Mouse (Mus musculus): Measurements from ENCODE around the gene Rps19bp1.

- TF ChIP-seq POLR2A (IDR thresholded peaks at IDR 0.05; ENCODE audit: control insufficient read depth in 1 of 2, insufficient read depth in 1 of 2, low read depth in 1 of 2, low read length in 2 of 2, poor library complexity in 1 of 2) (peak in 1 of 2 experiments; percentile 72; a peak in 3 of 4 replicates), MXI1 (IDR thresholded peaks at IDR 0.05; ENCODE audit: low read depth, low read length) (no peak; the same call in 1 of the 2 replicates), GATA1 (IDR thresholded peaks at IDR 0.05; ENCODE audit: low read depth, low read length) (no peak), POLR2AphosphoS5 (IDR thresholded peaks at IDR 0.05; ENCODE audit: borderline replicate concordance, low read depth, low read length) (no peak), CTCF (IDR thresholded peaks at IDR 0.05 in 2 of 3, conservative IDR thresholded peaks at IDR 0.05 in 1 of 3; ENCODE audit: control insufficient read depth in 1 of 3, insufficient read depth in 1 of 3, low read depth in 2 of 3, low read length in 3 of 3, poor library complexity in 1 of 3, severe bottlenecking in 1 of 3) (no peak), SIN3A (IDR thresholded peaks at IDR 0.05; ENCODE audit: low read length) (peak; percentile 74), KAT2A (conservative IDR thresholded peaks at IDR 0.05; ENCODE audit: low read depth, low read length) (peak; percentile 72; the same call in 1 of the 2 replicates), EP300 (IDR thresholded peaks at IDR 0.05; ENCODE audit: low read depth in 1 of 2, low read length in 2 of 2) (peak in 1 of 2 experiments; percentile 30; a peak in 1 of 4 replicates), USF1 (IDR thresholded peaks at IDR 0.05; ENCODE audit: low read depth, low read length) (0 out of 2 replicates have a peak, but pooled peaks have one; percentile 7), CHD2 (IDR thresholded peaks at IDR 0.05; ENCODE audit: low read length) (peak; percentile 42; the same call in 1 of the 2 replicates), ZMIZ1 (IDR thresholded peaks at IDR 0.05; ENCODE audit: low read depth, low read length) (peak; percentile 50; the same call in 1 of the 2 replicates), ZC3H11A (IDR thresholded peaks at IDR 0.05; ENCODE audit: low read depth, low read length) (no peak)
Measured at GRCm38 (mm10) chr15:80233733-80234509, 30.2 kb downstream of the Rps19bp1 start, which contains the start of gene Mief1.
